Mouse (Mus musculus) myocyte (in vitro differentiated cells): ENCODE data around the gene Sema4a. TPM values are rescaled to one million over a fixed set of nuclear protein-coding genes. Genes with fewer than 3 reads are reported as not detected.
A peak's percentile ranks its signal among the peaks of the same experiment; 100 is the strongest.

Experiments
- H3K27me3 ChIP-seq: one replicate; pipeline ENCODE4 v1.6.1; 2011; ENCODE audit not compliant: control insufficient read depth, insufficient read depth, insufficient read length
- H3K36me3 ChIP-seq: one replicate; pipeline ENCODE4 v1.6.1; 2011; ENCODE audit not compliant: control insufficient read depth, insufficient read depth
- H3K4me2 ChIP-seq: one replicate; pipeline ENCODE4 v1.6.1; 2011; ENCODE audit warnings: low read depth, control low read depth
- H3K4me3 ChIP-seq: one replicate; pipeline ENCODE4 v1.5.1; 2011; ENCODE audit warnings: mild to moderate bottlenecking, control low read depth, moderate library complexity
- H3K79me2 ChIP-seq: one replicate; pipeline ENCODE4 v1.6.1; 2011; ENCODE audit not compliant: control insufficient read depth, insufficient read depth
- H3ac ChIP-seq: one replicate; pipeline ENCODE4 v1.6.1; 2011; ENCODE audit not compliant: control insufficient read depth, insufficient read length
- CEBPB ChIP-seq: IDR thresholded peaks from 2 replicates; pipeline ENCODE4 v1.6.1; 2011; ENCODE audit warnings: mild to moderate bottlenecking, moderate library complexity; ENCODE audit not compliant: poor library complexity, insufficient read depth, severe bottlenecking
- E2F4 ChIP-seq: IDR thresholded peaks from one replicate; pipeline ENCODE4 v1.6.1; 2011; ENCODE audit warnings: mild to moderate bottlenecking, control low read depth, moderate library complexity; ENCODE audit not compliant: insufficient read depth
- MAX ChIP-seq: IDR thresholded peaks from one replicate; pipeline ENCODE4 v1.6.1; 2011; ENCODE audit warnings: low read depth, mild to moderate bottlenecking, control low read depth
- MYOD1 ChIP-seq, 3 experiments: IDR thresholded peaks; one replicate each; pipeline ENCODE4 v1.6.1; 2011; ENCODE audit warnings: control low read depth in 2 of 3, low read depth in 2 of 3, mild to moderate bottlenecking in 2 of 3, moderate library complexity in 1 of 3; ENCODE audit not compliant: insufficient read length in 2 of 3, control insufficient read depth in 1 of 3
- MYOG ChIP-seq, 3 experiments: IDR thresholded peaks; one replicate each; pipeline ENCODE4 v1.6.1; 2011; ENCODE audit warnings: control low read depth in 2 of 3, low read depth in 2 of 3, mild to moderate bottlenecking in 2 of 3; ENCODE audit not compliant: insufficient read length in 2 of 3, control insufficient read depth in 1 of 3, insufficient read depth in 1 of 3
- POLR2A ChIP-seq: IDR thresholded peaks from one replicate; pipeline ENCODE4 v1.6.1; 2011; ENCODE audit warnings: low read depth, mild to moderate bottlenecking, control low read depth, moderate library complexity; ENCODE audit not compliant: insufficient read length
- POLR2AphosphoS2 ChIP-seq: IDR thresholded peaks from one replicate; pipeline ENCODE4 v1.6.1; 2011; ENCODE audit warnings: low read depth, control low read depth; ENCODE audit not compliant: insufficient read length
- REST ChIP-seq: IDR thresholded peaks from one replicate; pipeline ENCODE4 v1.6.1; 2011; ENCODE audit warnings: mild to moderate bottlenecking, control low read depth, moderate library complexity; ENCODE audit not compliant: insufficient read depth, insufficient read length
- SRF ChIP-seq: IDR thresholded peaks from one replicate; pipeline ENCODE4 v1.6.1; 2011; ENCODE audit warnings: low read depth; ENCODE audit not compliant: control insufficient read depth, insufficient read length
- TCF12 ChIP-seq: IDR thresholded peaks from one replicate; pipeline ENCODE4 v1.6.1; 2011; ENCODE audit warnings: mild to moderate bottlenecking, control low read depth; ENCODE audit not compliant: poor library complexity, insufficient read depth, severe bottlenecking
- TCF3 ChIP-seq: IDR thresholded peaks from one replicate; pipeline ENCODE4 v1.6.1; 2011; ENCODE audit warnings: low read depth, control low read depth; ENCODE audit not compliant: insufficient read length
- USF1 ChIP-seq: IDR thresholded peaks from one replicate; pipeline ENCODE4 v1.6.1; 2011; ENCODE audit warnings: low read depth, mild to moderate bottlenecking, control low read depth, moderate library complexity
- polyA plus RNA-seq: library from polyadenylated mRNA; unstranded; fragments of >200 nt; fragmentation: generic; extraction: Trizol; gene quantifications from one replicate; pipeline ENCODE4 v1.2.1, GENCODE M21; 2012; ENCODE audit warnings: missing spikeins

The Sema4a gene
- polyA plus RNA-seq, 1 experiment = 0.35 TPM

GRCm38 (mm10) chr3:88415668-88416067, 45.3 kb downstream of the Sema4a start:
- Histone ChIP-seq H3ac (no peak overlapping the region), H3K36me3 (peaks cover 12% of the 10 kb centered on the region), H3K4me3 (no peak overlapping the region), H3K27me3 (no peaks in the 10 kb centered on the region), H3K79me2 (no peaks in the 10 kb centered on the region), H3K4me2 (no peak overlapping the region)
- no peak for TF ChIP-seq CEBPB
- no peak for TF ChIP-seq MAX
- no peak for TF ChIP-seq USF1
- no peak for TF ChIP-seq POLR2AphosphoS2
- TF ChIP-seq E2F4 = no peak
- TF ChIP-seq REST = no peak
- no peak for TF ChIP-seq SRF
- no peak for TF ChIP-seq MYOD1 (IDR thresholded peaks at IDR 0.05; ENCODE audit: control insufficient read depth in 1 of 3, insufficient read length in 2 of 3, low read depth in 2 of 3)
- TF ChIP-seq MYOG (IDR thresholded peaks at IDR 0.05; ENCODE audit: control insufficient read depth in 1 of 3, insufficient read depth in 1 of 3, insufficient read length in 2 of 3, low read depth in 2 of 3) = no peak
- no peak for TF ChIP-seq TCF3
- TF ChIP-seq POLR2A = no peak
- TF ChIP-seq TCF12 = no peak

- TF ChIP-seq TCF12 = no peak
- no peak for TF ChIP-seq REST
- no peak for TF ChIP-seq CEBPB
- no peak for TF ChIP-seq POLR2AphosphoS2
- TF ChIP-seq E2F4 = no peak
- TF ChIP-seq MYOG (IDR thresholded peaks at IDR 0.05; ENCODE audit: control insufficient read depth in 1 of 3, insufficient read depth in 1 of 3, insufficient read length in 2 of 3, low read depth in 2 of 3) = no peak
- no peak for TF ChIP-seq MYOD1 (IDR thresholded peaks at IDR 0.05; ENCODE audit: control insufficient read depth in 1 of 3, insufficient read length in 2 of 3, low read depth in 2 of 3)
- TF ChIP-seq SRF = no peak
- no peak for TF ChIP-seq USF1
- TF ChIP-seq TCF3 = no peak
- TF ChIP-seq POLR2A = no peak
- TF ChIP-seq MAX = no peak
Measured at GRCm38 (mm10) chr3:88412636-88413035, 48.3 kb downstream of the Sema4a start.

GRCm38 (mm10) chr3:88411681-88412080, 49.3 kb downstream of the Sema4a start:
- H3K36me3 ChIP-seq = peaks cover 4% of the 10 kb centered on the region
- H3K27me3 ChIP-seq = no peaks in the 10 kb centered on the region
- H3ac ChIP-seq = no peak overlapping the region
- peak in 2 of 3 experiments; percentile 38 to 49 for TF ChIP-seq MYOD1 (IDR thresholded peaks at IDR 0.05; ENCODE audit: control insufficient read depth in 1 of 3, insufficient read length in 2 of 3, low read depth in 2 of 3)
- no peak for TF ChIP-seq POLR2AphosphoS2
- peak in 1 of 3 experiments; percentile 28 for TF ChIP-seq MYOG (IDR thresholded peaks at IDR 0.05; ENCODE audit: control insufficient read depth in 1 of 3, insufficient read depth in 1 of 3, insufficient read length in 2 of 3, low read depth in 2 of 3)
- no peak overlapping the region for H3K4me3 ChIP-seq
- H3K4me2 ChIP-seq = no peak overlapping the region
- H3K79me2 ChIP-seq = peaks cover 3% of the 10 kb centered on the region

More at GRCm38 (mm10) chr3:88412636-88413035, 48.3 kb downstream of the Sema4a start:
- Histone ChIP-seq H3K4me2 (no peak overlapping the region), H3K79me2 (no peaks in the 10 kb centered on the region), H3K27me3 (no peaks in the 10 kb centered on the region), H3ac (no peak overlapping the region), H3K36me3 (peaks cover 4% of the 10 kb centered on the region), H3K4me3 (no peak overlapping the region)

GRCm38 (mm10) chr3:88410645-88411031, 50.3 kb downstream of the Sema4a start:
- Histone ChIP-seq H3K79me2 (peaks cover 12% of the 10 kb centered on the region), H3K36me3 (peaks cover 4% of the 10 kb centered on the region), H3ac (peak overlapping the region; percentile 30), H3K27me3 (no peaks in the 10 kb centered on the region), H3K4me3 (peak overlapping the region; percentile 83), H3K4me2 (peak overlapping the region; percentile 76)
- TF ChIP-seq TCF12 (no peak), TCF3 (no peak), USF1 (no peak), MYOD1 (IDR thresholded peaks at IDR 0.05; ENCODE audit: control insufficient read depth in 1 of 3, insufficient read length in 2 of 3, low read depth in 2 of 3) (no peak), MYOG (IDR thresholded peaks at IDR 0.05; ENCODE audit: control insufficient read depth in 1 of 3, insufficient read depth in 1 of 3, insufficient read length in 2 of 3, low read depth in 2 of 3) (no peak)

- H3K79me2 ChIP-seq = peaks cover 16% of the 10 kb centered on the region
- TF ChIP-seq MYOG (IDR thresholded peaks at IDR 0.05; ENCODE audit: control insufficient read depth in 1 of 3, insufficient read depth in 1 of 3, insufficient read length in 2 of 3, low read depth in 2 of 3) = peak in 1 of 3 experiments; percentile 39
- TF ChIP-seq USF1 = peak; percentile 97
- no peak for TF ChIP-seq TCF3
- no peak for TF ChIP-seq TCF12
- TF ChIP-seq CEBPB = no peak
- TF ChIP-seq POLR2A = peak; percentile 100
- no peak for TF ChIP-seq MAX
- TF ChIP-seq SRF = no peak
- peak; percentile 58 for TF ChIP-seq E2F4
- TF ChIP-seq REST = no peak
- peak; percentile 99 for TF ChIP-seq POLR2AphosphoS2
- peak in 1 of 3 experiments; percentile 25 for TF ChIP-seq MYOD1 (IDR thresholded peaks at IDR 0.05; ENCODE audit: control insufficient read depth in 1 of 3, insufficient read length in 2 of 3, low read depth in 2 of 3)
- peak within 1 kb of the TSS; percentile 83 for H3K4me3 ChIP-seq
- H3K4me2 ChIP-seq = peak within 1 kb of the TSS; percentile 76
- H3K27me3 ChIP-seq = no peaks in the 10 kb centered on the region
- peaks cover 4% of the 10 kb centered on the region for H3K36me3 ChIP-seq
- H3ac ChIP-seq = peak within 1 kb of the TSS; percentile 30
Measured at GRCm38 (mm10) chr3:88409741-88410644, 51.0 kb downstream of the Sema4a start, which contains the start of gene Pmf1. Pmf1 (minus strand) TSS chr3:88410331.
